Comparison of ENCODE assay signal across 8 mouse cellular contexts in the genomic region with DNA sequence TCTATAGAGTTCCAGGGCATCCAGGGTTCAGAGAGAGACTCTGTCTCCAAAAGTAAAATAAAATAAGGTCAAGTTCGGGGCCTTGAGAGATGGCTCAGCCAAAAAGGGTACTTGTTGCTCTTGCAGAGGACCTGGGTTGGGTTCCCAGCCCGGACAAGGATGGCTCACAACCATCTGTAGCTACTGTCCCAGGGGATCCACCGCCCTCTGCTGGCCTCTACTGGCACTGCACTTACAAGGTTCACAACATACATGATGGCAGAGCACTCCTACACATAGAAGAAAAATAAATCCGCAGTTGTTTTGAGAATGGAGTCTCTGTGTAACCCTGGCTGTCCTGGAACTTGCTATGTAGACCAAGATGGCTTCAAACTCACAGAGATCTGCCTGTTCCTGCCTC. TPM values are rescaled to one million over a fixed set of nuclear protein-coding genes. Genes with fewer than 3 reads are reported as not detected.
A peak's percentile ranks its signal among the peaks of the same experiment; 100 is the strongest.
DNase-seq lines count a peak whose midpoint lies in the region; ATAC-seq lines count a peak whose summit lies in the region.

No protein-coding gene starts in this region.

- WGBS in midbrain, embryonic 14.5 days, result 75% methylated on average over 4 of the region's 4 CpGs
- WGBS in midbrain, embryonic 16.5 days, result 75% methylated on average over 4 of the region's 4 CpGs
- WGBS in midbrain, embryonic 15.5 days, result 73% methylated on average over 4 of the region's 4 CpGs

- ATAC-seq in midbrain, embryonic 14.5 days (ENCODE audit: low FRiP score, low TSS enrichment), result no peak
- ATAC-seq in midbrain, embryonic 16.5 days, result no peak
- ATAC-seq in midbrain, embryonic 15.5 days (replicated peaks), result no peak

- no peak overlapping the region for H3K27ac ChIP-seq in midbrain, embryonic 14.5 days (replicated peaks; ENCODE audit: low read depth, low read length)
- H3K27ac ChIP-seq in midbrain, embryonic 16.5 days (ENCODE audit: low read length), result no peak overlapping the region
- H3K27ac ChIP-seq in midbrain, embryonic 15.5 days, result no peak overlapping the region

- 0 out of 2 replicates have a peak, but pooled peaks cover 3% of the 10 kb centered on the region for H3K9me3 ChIP-seq in midbrain, embryonic 14.5 days (ENCODE audit: control insufficient read depth, low read length)
- H3K9me3 ChIP-seq in midbrain, embryonic 16.5 days (replicated peaks; ENCODE audit: control insufficient read depth, low read length, poor library complexity, severe bottlenecking), result no peaks in the 10 kb centered on the region
- no peaks in the 10 kb centered on the region for H3K9me3 ChIP-seq in midbrain, embryonic 15.5 days

- H3K36me3 ChIP-seq in midbrain, embryonic 14.5 days (ENCODE audit: control insufficient read depth, insufficient read depth, low read length), result peaks cover 32% of the 10 kb centered on the region
- H3K36me3 ChIP-seq in midbrain, embryonic 16.5 days (ENCODE audit: control insufficient read depth, insufficient read depth, low read length), result peaks cover 12% of the 10 kb centered on the region
- H3K36me3 ChIP-seq in midbrain, embryonic 15.5 days (replicated peaks), result peaks cover 8% of the 10 kb centered on the region

- no peaks in the 10 kb centered on the region for H3K27me3 ChIP-seq in midbrain, embryonic 14.5 days (ENCODE audit: control insufficient read depth, insufficient read depth, low read length)
- H3K27me3 ChIP-seq in midbrain, embryonic 16.5 days (ENCODE audit: control insufficient read depth, insufficient read depth, low read depth, low read length), result no peaks in the 10 kb centered on the region
- no peaks in the 10 kb centered on the region for H3K27me3 ChIP-seq in midbrain, embryonic 15.5 days (replicated peaks)

- H3K9ac ChIP-seq in midbrain, embryonic 14.5 days (replicated peaks; ENCODE audit: low read length), result no peak overlapping the region
- H3K9ac ChIP-seq in midbrain, embryonic 16.5 days (ENCODE audit: low read depth, low read length), result no peak overlapping the region
- H3K9ac ChIP-seq in midbrain, embryonic 15.5 days, result no peak overlapping the region

- H3K4me2 ChIP-seq in midbrain, embryonic 14.5 days (ENCODE audit: low read length), result no peak overlapping the region
- H3K4me2 ChIP-seq in midbrain, embryonic 16.5 days (ENCODE audit: low read length), result no peak overlapping the region
- H3K4me2 ChIP-seq in midbrain, embryonic 15.5 days, result no peak overlapping the region

- DNase-seq in cerebellum, postnatal 25 days, result peak; percentile 38 to 62
- DNase-seq in cerebellum, adult 11 months, result no peak
- peak; percentile 39 for DNase-seq in midbrain, embryonic 14.5 days
- DNase-seq in induced T-regulatory cell, adult 2 months (ENCODE audit: low read depth), result peak; percentile 78
- DNase-seq in spleen, postnatal 4 days (ENCODE audit: low spot score in 2 of 2), result peak; percentile 63 to 85
- DNase-seq in ovary, postnatal 14 days (ENCODE audit: low spot score), result no peak

- no peak overlapping the region for H3K4me3 ChIP-seq in midbrain, embryonic 14.5 days (replicated peaks; ENCODE audit: low read depth, low read length)
- H3K4me3 ChIP-seq in midbrain, embryonic 16.5 days (ENCODE audit: low read depth, low read length), result no peak overlapping the region
- H3K4me3 ChIP-seq in midbrain, embryonic 15.5 days, result no peak overlapping the region

- H3K4me1 ChIP-seq in midbrain, embryonic 14.5 days (ENCODE audit: control insufficient read depth, insufficient read depth, low read length), result peaks cover 9% of the 10 kb centered on the region; the same call in 1 of the 2 replicates
- peaks cover 10% of the 10 kb centered on the region for H3K4me1 ChIP-seq in midbrain, embryonic 16.5 days (ENCODE audit: control insufficient read depth, insufficient read depth, low read length)
- H3K4me1 ChIP-seq in midbrain, embryonic 15.5 days, result peaks cover 7% of the 10 kb centered on the region

RNA-seq across cellular contexts. Expression of a gene that starts 2.9 kb away (rescaled TPM):
- 84.2 and 89.7 TPM in 2 replicates for polyA plus RNA-seq in midbrain, embryonic 14.5 days (2014; fragmentation: Nextera tagmentation; extraction: Ambion mirVana)
- 101 and 105 TPM in 2 replicates for polyA plus RNA-seq in midbrain, embryonic 16.5 days (2015; fragmentation: Nextera tagmentation; extraction: Ambion mirVana)
- polyA plus RNA-seq in midbrain, embryonic 15.5 days (2015; fragmentation: Nextera tagmentation; extraction: Ambion mirVana), result 92.1 and 99.6 TPM in 2 replicates

RNA-seq across cellular contexts. Expression of a gene that starts 3.1 kb away (rescaled TPM):
- polyA plus RNA-seq in midbrain, embryonic 14.5 days (2014; fragmentation: Nextera tagmentation; extraction: Ambion mirVana), result 6.9 TPM in 2 replicates
- polyA plus RNA-seq in midbrain, embryonic 16.5 days (2015; fragmentation: Nextera tagmentation; extraction: Ambion mirVana), result 4.0 and 5.1 TPM in 2 replicates
- polyA plus RNA-seq in midbrain, embryonic 15.5 days (2015; fragmentation: Nextera tagmentation; extraction: Ambion mirVana), result 5.1 and 6.6 TPM in 2 replicates

RNA-seq across cellular contexts. Expression of a gene that starts 8.8 kb away (rescaled TPM):
- 237 and 259 TPM in 2 replicates for polyA plus RNA-seq in midbrain, embryonic 14.5 days (2014; fragmentation: Nextera tagmentation; extraction: Ambion mirVana)
- polyA plus RNA-seq in midbrain, embryonic 16.5 days (2015; fragmentation: Nextera tagmentation; extraction: Ambion mirVana), result 233 and 237 TPM in 2 replicates
- polyA plus RNA-seq in midbrain, embryonic 15.5 days (2015; fragmentation: Nextera tagmentation; extraction: Ambion mirVana), result 222 and 226 TPM in 2 replicates

RNA-seq across cellular contexts. Expression of a gene that starts 25.9 kb away (rescaled TPM):
- polyA plus RNA-seq in midbrain, embryonic 14.5 days (2014; fragmentation: Nextera tagmentation; extraction: Ambion mirVana), result 16.2 and 23.9 TPM in 2 replicates
- polyA plus RNA-seq in midbrain, embryonic 16.5 days (2015; fragmentation: Nextera tagmentation; extraction: Ambion mirVana), result 20.6 and 21.3 TPM in 2 replicates
- 22.8 and 24.0 TPM in 2 replicates for polyA plus RNA-seq in midbrain, embryonic 15.5 days (2015; fragmentation: Nextera tagmentation; extraction: Ambion mirVana)

RNA-seq across cellular contexts. Expression of a gene that starts 28.8 kb away (rescaled TPM):
- polyA plus RNA-seq in midbrain, embryonic 14.5 days (2014; fragmentation: Nextera tagmentation; extraction: Ambion mirVana), result 42.5 and 49.5 TPM in 2 replicates
- polyA plus RNA-seq in midbrain, embryonic 16.5 days (2015; fragmentation: Nextera tagmentation; extraction: Ambion mirVana), result 51.4 and 53.6 TPM in 2 replicates
- 53.7 and 57.4 TPM in 2 replicates for polyA plus RNA-seq in midbrain, embryonic 15.5 days (2015; fragmentation: Nextera tagmentation; extraction: Ambion mirVana)

Comparison
In these comparisons a context has a peak if more than half of its experiments do, and no peak if none do; other contexts are left out.
1. DNase-seq: peak in cerebellum, postnatal 25 days (2 of 2), midbrain, embryonic 14.5 days (single experiment), induced T-regulatory cell, adult 2 months (single experiment) and spleen, postnatal 4 days (2 of 2); none in cerebellum, adult 11 months (single experiment) and ovary, postnatal 14 days (single experiment).